Mouse (Mus musculus) spleen, adult 2 months (tissue): ENCODE data around the gene Ptpn4. TPM values are rescaled to one million over a fixed set of nuclear protein-coding genes. Genes with fewer than 3 reads are reported as not detected.

ENCODE experiments used
- DNase-seq, 2 experiments: peaks; one replicate each; pipeline versions ENCODE4 v3.0.0 to v3.0.0-alpha.2; 2012 to 2021; ENCODE audit warnings: low spot score in 2 of 2, low read depth in 1 of 2
- H3K27ac ChIP-seq: fragments of 200-500 bp; 2 replicates; pipeline ENCODE4 v1.5.1; 2012; ENCODE audit warnings: low read length, inconsistent platforms; ENCODE audit not compliant: insufficient read depth
- H3K27me3 ChIP-seq: fragments of 200-500 bp; 2 replicates; pipeline ENCODE4 v1.6.1; 2012; ENCODE audit warnings: mild to moderate bottlenecking, moderate library complexity, low read length, inconsistent platforms; ENCODE audit not compliant: control insufficient read depth, insufficient read depth
- H3K36me3 ChIP-seq: fragments of 200-500 bp; 2 replicates; pipeline ENCODE4 v1.6.1; 2012; ENCODE audit warnings: mild to moderate bottlenecking, low read length, inconsistent platforms; ENCODE audit not compliant: control insufficient read depth, insufficient read depth
- H3K4me1 ChIP-seq: fragments of 200-500 bp; 2 replicates; pipeline ENCODE4 v1.6.1; 2011; ENCODE audit warnings: inconsistent platforms; ENCODE audit not compliant: control insufficient read depth, insufficient read depth, insufficient read length
- H3K4me3 ChIP-seq: fragments of 200-500 bp; 2 replicates; pipeline ENCODE4 v1.5.1; 2011; ENCODE audit warnings: mild to moderate bottlenecking, inconsistent platforms; ENCODE audit not compliant: insufficient read depth, insufficient read length; ENCODE audit errors: extremely low read depth
- CTCF ChIP-seq: fragments of 200-500 bp; IDR thresholded peaks from 2 replicates; pipeline ENCODE4 v1.5.1; 2011; ENCODE audit warnings: mild to moderate bottlenecking, inconsistent platforms; ENCODE audit not compliant: insufficient read depth, insufficient read length, insufficient replicate concordance; ENCODE audit errors: extremely low read depth
- POLR2A ChIP-seq: fragments of 200-500 bp; IDR thresholded peaks from 2 replicates; pipeline ENCODE4 v1.6.1; 2011; ENCODE audit warnings: low read depth, low read length, inconsistent platforms
- WGBS: fragments of 180-500 bp; shearing (Covaris S2); methylation state at CpG from one replicate; pipeline ENCODE4 v1.1.7; 2018; 5-methylcytosine and 5-hydroxymethylcytosine counted together
- polyA plus RNA-seq: library from polyadenylated mRNA; depleted of rRNA; stranded (reverse); fragments of >200 nt; gene quantifications from 2 replicates; pipeline ENCODE4 v1.2.3, GENCODE M21; 2012

Gene Ptpn4
- polyA plus RNA-seq, 1 experiment, result 1.7 TPM

- Histone ChIP-seq H3K27me3 (no peaks in the 10 kb centered on the region), H3K36me3 (no peaks in the 10 kb centered on the region; the same call in 1 of the 2 replicates), H3K27ac (no peak overlapping the region), H3K4me1 (no peaks in the 10 kb centered on the region), H3K4me3 (no peak overlapping the region)
- 87% methylated on average over 2 of the region's 2 CpGs for WGBS
- no peak for TF ChIP-seq CTCF
- no peak for TF ChIP-seq POLR2A
- DNase-seq, result no peak
These were observed 31.4 kb downstream of the Ptpn4 start for GRCm38 (mm10) chr1:119805984-119806383.

DNA sequence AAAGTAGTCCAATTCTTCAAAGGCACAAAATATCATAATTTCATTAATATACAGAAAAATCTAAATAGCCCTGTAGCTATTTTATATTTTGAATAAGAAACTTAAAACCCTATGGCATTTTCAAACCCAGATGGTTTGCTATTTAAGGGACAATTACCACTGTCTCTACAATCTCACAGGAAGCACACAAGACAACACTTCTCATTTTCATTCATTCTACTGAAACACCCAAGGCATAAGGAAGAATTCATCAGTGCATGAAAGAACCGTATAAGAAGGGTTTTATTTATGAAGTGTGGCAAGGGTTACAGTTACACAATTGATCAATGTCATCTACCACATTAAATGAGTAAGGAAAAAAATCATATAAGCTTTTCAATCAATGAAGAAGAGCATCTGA, 32.8 kb downstream of the Ptpn4 start:
- WGBS, result 11% methylated on average over 1 of the region's 1 CpGs
- no peak overlapping the region for H3K27ac ChIP-seq
- H3K4me3 ChIP-seq, result no peak overlapping the region
- no peaks in the 10 kb centered on the region for H3K27me3 ChIP-seq
- DNase-seq, result no peak
- no peaks in the 10 kb centered on the region; the same call in 1 of the 2 replicates for H3K36me3 ChIP-seq
- TF ChIP-seq POLR2A (no peak), CTCF (no peak)
- H3K4me1 ChIP-seq, result no peaks in the 10 kb centered on the region

DNA sequence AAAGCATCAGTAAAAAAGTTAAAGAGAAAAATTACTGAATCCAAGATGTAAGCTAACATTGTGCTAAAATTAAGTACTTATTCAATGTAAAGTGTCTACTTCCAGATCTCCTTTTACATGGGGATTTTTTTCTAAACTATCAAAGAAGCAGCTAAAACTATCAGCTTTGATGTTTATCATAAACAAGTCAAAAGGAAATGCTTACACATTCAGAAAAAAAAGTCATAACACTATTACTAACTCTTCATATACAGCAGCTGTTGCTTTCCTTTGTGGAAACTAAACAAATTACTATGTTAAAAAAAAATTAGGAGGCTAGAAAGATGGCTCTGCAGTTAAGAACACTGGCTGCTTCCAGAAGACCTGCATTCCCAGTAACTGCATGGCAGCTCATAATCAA, 42.2 kb downstream of the Ptpn4 start:
- Histone ChIP-seq H3K4me1 (no peaks in the 10 kb centered on the region), H3K27ac (no peak overlapping the region), H3K27me3 (no peaks in the 10 kb centered on the region), H3K36me3 (no peaks in the 10 kb centered on the region), H3K4me3 (no peak overlapping the region)
- no peak for DNase-seq
- TF ChIP-seq CTCF (no peak), POLR2A (no peak)

DNA sequence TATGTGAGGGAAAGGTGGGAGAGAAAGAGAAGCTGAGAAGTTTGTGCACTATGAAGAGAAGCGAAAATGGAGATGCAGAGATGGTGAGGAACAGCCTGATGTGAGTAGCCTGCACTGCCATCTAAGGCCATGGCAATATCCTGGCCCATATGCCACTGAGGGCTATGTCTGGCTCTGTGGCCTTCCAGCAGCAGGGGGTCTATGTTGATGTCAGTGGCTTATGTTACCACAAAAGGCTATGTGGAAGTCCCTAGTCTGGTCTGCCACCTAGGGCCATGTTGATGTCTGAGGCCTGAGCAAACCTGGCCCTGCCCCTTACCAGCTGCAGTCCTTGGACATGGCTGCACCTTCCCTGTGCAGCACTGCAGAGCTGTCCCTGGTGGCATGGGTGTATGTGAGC, 43.1 kb downstream of the Ptpn4 start:
- Histone ChIP-seq H3K36me3 (no peaks in the 10 kb centered on the region), H3K4me3 (no peak overlapping the region), H3K4me1 (no peaks in the 10 kb centered on the region), H3K27me3 (no peaks in the 10 kb centered on the region), H3K27ac (no peak overlapping the region)
- TF ChIP-seq CTCF (no peak), POLR2A (no peak)
- no peak for DNase-seq
- WGBS, result 93% methylated on average over 1 of the region's 1 CpGs

DNA sequence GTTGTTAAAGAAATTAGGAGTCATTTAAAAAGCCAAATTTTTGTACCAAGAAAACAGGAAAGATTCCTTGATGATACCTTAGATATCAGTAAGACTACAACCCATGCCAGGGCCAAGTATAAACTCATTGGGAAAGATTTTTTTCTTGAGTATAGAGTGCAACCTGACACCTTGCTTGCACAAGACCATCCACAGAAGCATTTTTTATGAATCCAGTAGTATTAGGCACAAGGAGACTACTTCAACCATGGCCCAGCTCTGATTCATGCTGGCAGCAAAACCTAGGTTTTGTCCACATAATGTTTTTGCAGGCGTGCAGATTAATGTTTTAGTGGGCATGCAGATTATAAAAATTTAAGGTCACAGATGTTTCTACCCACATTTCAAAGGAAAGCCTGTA, 46.8 kb downstream of the Ptpn4 start:
- Histone ChIP-seq H3K4me1 (no peaks in the 10 kb centered on the region), H3K27ac (no peak overlapping the region), H3K27me3 (no peaks in the 10 kb centered on the region), H3K4me3 (no peak overlapping the region), H3K36me3 (no peaks in the 10 kb centered on the region)
- TF ChIP-seq CTCF (no peak), POLR2A (no peak)
- DNase-seq, result no peak
- 88% methylated on average over 1 of the region's 1 CpGs for WGBS

DNA sequence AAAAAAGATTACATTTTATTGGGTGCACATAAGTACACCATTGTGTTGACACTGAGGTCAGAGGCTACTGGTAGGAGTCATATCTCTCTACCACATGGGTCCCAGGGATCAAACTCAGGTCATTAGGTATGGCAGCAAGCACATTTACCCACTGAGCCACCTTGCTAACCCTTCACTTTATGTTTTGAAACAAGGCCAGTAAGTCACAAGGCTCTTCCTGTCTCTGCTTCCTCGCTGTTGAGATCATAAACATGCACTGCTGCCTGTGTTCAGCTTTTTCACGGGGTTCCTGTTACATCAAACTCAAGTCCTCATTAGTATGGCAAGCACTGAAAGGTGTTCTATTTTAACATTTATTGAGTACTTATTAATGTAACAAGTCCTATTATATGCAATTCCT, 61.5 kb downstream of the Ptpn4 start:
- Histone ChIP-seq H3K27ac (no peak overlapping the region), H3K36me3 (no peaks in the 10 kb centered on the region), H3K4me1 (no peaks in the 10 kb centered on the region), H3K27me3 (no peaks in the 10 kb centered on the region), H3K4me3 (no peak overlapping the region)
- DNase-seq, result no peak
- 38% methylated on average over 2 of the region's 2 CpGs for WGBS
- no peak for TF ChIP-seq POLR2A
- no peak for TF ChIP-seq CTCF

DNA sequence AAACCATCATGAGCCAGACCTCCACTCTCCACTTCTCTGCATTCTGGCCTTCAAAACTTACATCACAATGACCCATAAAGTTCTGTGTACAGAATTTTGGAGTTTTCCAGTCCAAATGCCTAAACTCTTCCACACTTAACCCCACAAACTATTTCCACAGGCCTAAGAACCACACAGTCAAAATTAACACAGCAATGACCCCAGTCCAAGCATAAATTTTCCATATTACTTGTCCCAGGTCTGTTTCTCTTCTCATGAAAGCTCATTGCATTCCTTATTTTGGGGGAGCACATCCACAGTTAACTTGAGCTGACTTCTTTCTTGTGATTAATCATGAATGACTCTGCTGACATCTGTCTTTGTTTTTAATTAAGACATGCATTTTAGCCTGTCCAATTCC, 101.7 kb downstream of the Ptpn4 start:
- Histone ChIP-seq H3K27me3 (no peaks in the 10 kb centered on the region), H3K27ac (no peak overlapping the region), H3K4me3 (no peak overlapping the region), H3K4me1 (no peaks in the 10 kb centered on the region), H3K36me3 (peaks cover 8% of the 10 kb centered on the region)
- TF ChIP-seq CTCF (no peak), POLR2A (no peak)
- no peak for DNase-seq

- H3K36me3 ChIP-seq, result peaks cover 4% of the 10 kb centered on the region
- H3K4me3 ChIP-seq, result no peak overlapping the region
- H3K27ac ChIP-seq, result no peak overlapping the region
- DNase-seq, result no peak
- H3K27me3 ChIP-seq, result no peaks in the 10 kb centered on the region
- H3K4me1 ChIP-seq, result no peaks in the 10 kb centered on the region
- 98% methylated on average over 1 of the region's 1 CpGs for WGBS
- TF ChIP-seq CTCF (no peak), POLR2A (no peak)
These were observed 102.6 kb downstream of the Ptpn4 start for GRCm38 (mm10) chr1:119734801-119735200.
